Mouse (Mus musculus) midbrain, postnatal 0 days (tissue): Measurements from ENCODE around the gene Kctd13. TPM values are rescaled to one million over a fixed set of nuclear protein-coding genes. Genes with fewer than 3 reads are reported as not detected.
"Not testable (repeated sequence)": the region's sequence is repeated elsewhere in the genome, so short reads cannot be mapped to it uniquely, and the experiment has no call there.

ENCODE experiments used
- ATAC-seq: fragments of 200-750 bp; cut with Nextera tagmentation; 2 replicates; pipeline ENCODE4 v1.8.0; 2017; ENCODE audit warnings: moderate number of reproducible peaks, mild to moderate bottlenecking, moderate TSS enrichment, moderate library complexity; ENCODE audit not compliant: low FRiP score
- DNase-seq: peaks from one replicate; pipeline ENCODE4 v3.0.0-alpha.2; 2015; ENCODE audit warnings: low spot score
- H3K27ac ChIP-seq: fragments of 300-500 bp; sonication (generic); 2 replicates; pipeline ENCODE4 v1.5.1; 2014; ENCODE audit warnings: low read depth, mild to moderate bottlenecking, low read length, mixed read lengths
- H3K27me3 ChIP-seq: fragments of 300-500 bp; sonication (generic); 2 replicates; pipeline ENCODE4 v1.6.1; 2014; ENCODE audit warnings: low read length, control low read depth, mixed read lengths; ENCODE audit not compliant: insufficient read depth
- H3K36me3 ChIP-seq: fragments of 300-500 bp; sonication (generic); 2 replicates; pipeline ENCODE4 v1.6.1; 2014; ENCODE audit warnings: low read length, control low read depth, mixed read lengths; ENCODE audit not compliant: insufficient read depth
- H3K4me1 ChIP-seq: fragments of 300-500 bp; sonication (generic); 2 replicates; pipeline ENCODE4 v1.6.1; 2014; ENCODE audit warnings: mild to moderate bottlenecking, control low read depth, antibody characterized with exemption, low read length, mixed read lengths; ENCODE audit not compliant: insufficient read depth
- H3K4me2 ChIP-seq: fragments of 300-500 bp; sonication (generic); 2 replicates; pipeline ENCODE4 v1.6.1; 2014; ENCODE audit warnings: low read depth, mild to moderate bottlenecking, low read length, mixed read lengths; ENCODE audit not compliant: poor library complexity, severe bottlenecking
- H3K4me3 ChIP-seq: fragments of 300-500 bp; sonication (generic); 2 replicates; pipeline ENCODE4 v1.5.1; 2014; ENCODE audit warnings: low read depth, mild to moderate bottlenecking, low read length, moderate library complexity
- H3K9ac ChIP-seq: fragments of 300-500 bp; sonication (generic); replicated peaks from 2 replicates; pipeline ENCODE4 v1.6.1; 2014; ENCODE audit warnings: mild to moderate bottlenecking, low read length, moderate library complexity, mixed read lengths; ENCODE audit not compliant: poor library complexity, severe bottlenecking
- H3K9me3 ChIP-seq: fragments of 300-500 bp; sonication (generic); 2 replicates; pipeline ENCODE4 v1.6.1; 2016; ENCODE audit warnings: low read length, control low read depth
- CTCF ChIP-seq: IDR thresholded peaks from 2 replicates; pipeline ENCODE4 v1.5.1; 2016; ENCODE audit warnings: antibody characterized with exemption, mild to moderate bottlenecking
- WGBS: fragments of 180-500 bp; shearing (Covaris S2); extraction: QIAGEN DNeasy Blood & Tissue Kit; methylation state at CpG from one replicate; pipeline ENCODE4 v1.1.7; 2014; 5-methylcytosine and 5-hydroxymethylcytosine counted together
- polyA plus RNA-seq: library from polyadenylated mRNA; unstranded; fragments of >200 nt; fragmentation: Nextera tagmentation; extraction: Ambion mirVana; gene quantifications from 2 replicates; pipeline ENCODE4 v1.2.1, GENCODE M21; 2015
- total RNA-seq: library from RNA; depleted of rRNA; stranded (reverse); fragments of >200 nt; gene quantifications from 2 replicates; pipeline ENCODE4 v1.2.3, GENCODE M21; 2014

The Kctd13 gene
- total and polyA plus RNA-seq, 2 experiments from 2014 or later, result 150 to 167 TPM

DNA sequence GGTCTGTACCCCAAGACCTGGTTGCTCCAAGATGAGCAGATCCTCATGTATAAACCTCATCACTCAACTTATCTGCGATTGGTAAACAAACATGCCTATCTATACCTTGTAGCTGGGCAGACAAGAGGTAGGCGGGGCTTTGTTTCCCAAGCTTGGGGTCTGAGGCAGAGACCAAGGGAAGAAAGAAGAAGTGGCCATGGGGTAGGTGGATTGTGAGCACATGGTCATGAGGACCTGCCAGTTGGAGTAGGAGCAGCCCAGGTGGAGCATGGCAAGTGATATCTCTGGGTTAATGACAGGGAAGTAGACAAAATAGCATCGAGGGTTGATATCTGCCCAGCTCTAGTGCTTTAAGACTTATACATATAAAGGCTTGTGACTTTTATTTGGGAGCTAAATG is 13.8 kb upstream of the Kctd13 start:
- Histone ChIP-seq H3K9me3 (no peaks in the 10 kb centered on the region), H3K27ac (no peak overlapping the region), H3K27me3 (no peaks in the 10 kb centered on the region), H3K4me3 (no peak overlapping the region), H3K9ac (no peak overlapping the region), H3K4me2 (no peak overlapping the region), H3K4me1 (no peaks in the 10 kb centered on the region), H3K36me3 (no peaks in the 10 kb centered on the region)
- DNase-seq (no peak), ATAC-seq (no peak)
- TF ChIP-seq CTCF, result no peak
- 92% methylated on average over 3 of the region's 3 CpGs for WGBS

DNA sequence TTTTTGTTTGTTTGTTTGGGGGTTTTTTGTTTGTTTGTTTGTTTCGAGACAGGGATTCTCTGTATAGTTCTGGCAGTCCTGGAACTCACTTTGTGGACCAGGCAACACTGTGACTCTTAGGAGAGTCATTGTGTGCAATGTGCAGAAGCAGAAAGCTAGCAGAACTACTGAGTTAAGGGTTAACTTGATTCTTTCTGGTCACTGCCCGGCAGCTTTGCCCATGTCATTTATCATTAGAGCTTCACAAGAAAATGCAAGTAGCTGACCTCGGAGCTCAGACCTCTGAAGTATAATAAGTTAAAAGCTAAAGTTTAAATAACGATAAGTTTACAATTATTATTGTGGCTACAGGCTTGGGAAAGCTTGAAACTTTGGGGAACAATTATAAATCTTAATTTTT is 10.3 kb upstream of the Kctd13 start:
- not testable (repeated sequence) for DNase-seq, H3K27ac ChIP-seq, H3K4me2 ChIP-seq, H3K9me3 ChIP-seq, H3K4me3 ChIP-seq, H3K36me3 ChIP-seq, H3K4me1 ChIP-seq, ATAC-seq, H3K9ac ChIP-seq, H3K27me3 ChIP-seq
- 50% methylated on average over 4 of the region's 4 CpGs for WGBS

DNA sequence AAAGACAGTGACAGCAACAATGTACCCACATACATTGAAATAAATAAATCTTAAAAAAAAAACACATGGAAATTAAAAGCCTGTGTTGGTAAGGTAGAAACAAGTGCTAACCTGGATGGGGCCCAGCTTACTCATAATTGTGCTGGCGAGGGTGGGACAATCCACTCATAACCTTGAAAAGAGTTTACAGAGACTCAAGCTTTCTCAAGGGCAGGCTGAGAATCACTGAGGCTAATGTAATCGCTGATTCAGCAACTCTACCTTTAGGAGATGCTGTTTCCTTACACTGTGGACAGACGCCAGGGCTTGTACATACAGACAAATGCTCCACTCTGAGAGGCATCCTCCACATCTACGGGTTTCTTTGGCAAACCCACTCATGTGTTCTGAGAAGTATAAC is 8.7 kb upstream of the Kctd13 start:
- Histone ChIP-seq H3K4me2 (no peak overlapping the region), H3K27ac (no peak overlapping the region), H3K4me3 (no peak overlapping the region), H3K4me1 (no peaks in the 10 kb centered on the region; the same call in 1 of the 2 replicates), H3K9me3 (no peaks in the 10 kb centered on the region), H3K9ac (no peak overlapping the region), H3K27me3 (no peaks in the 10 kb centered on the region), H3K36me3 (no peaks in the 10 kb centered on the region)
- DNase-seq, result no peak
- 83% methylated on average over 4 of the region's 4 CpGs for WGBS
- no peak for ATAC-seq
- no peak for TF ChIP-seq CTCF

DNA sequence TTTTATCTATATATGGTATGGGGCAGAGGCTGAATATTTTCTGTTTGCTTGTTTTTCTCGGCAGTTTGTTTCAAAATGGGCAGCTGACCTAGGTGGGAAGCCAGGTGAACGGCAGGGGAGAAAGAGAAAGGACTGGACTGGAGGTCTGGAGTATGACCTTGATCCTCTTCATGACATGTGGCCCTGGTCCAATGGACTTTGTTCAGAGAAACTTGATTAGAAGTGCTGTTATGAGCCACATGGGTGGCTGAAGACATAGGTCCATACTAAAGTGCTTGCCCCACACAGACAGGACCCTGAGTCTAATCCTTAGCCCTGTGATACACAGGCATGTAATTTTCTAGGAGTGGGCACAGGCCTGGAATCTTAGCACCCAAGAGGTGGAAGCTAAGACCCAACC is 7.1 kb upstream of the Kctd13 start:
- Histone ChIP-seq H3K27me3 (no peaks in the 10 kb centered on the region), H3K9me3 (no peaks in the 10 kb centered on the region), H3K4me3 (no peak overlapping the region), H3K27ac (no peak overlapping the region), H3K4me2 (no peak overlapping the region), H3K9ac (no peak overlapping the region), H3K4me1 (no peaks in the 10 kb centered on the region; the same call in 1 of the 2 replicates), H3K36me3 (no peaks in the 10 kb centered on the region)
- no peak for TF ChIP-seq CTCF
- ATAC-seq (no peak), DNase-seq (no peak)
- WGBS, result 80% methylated on average over 2 of the region's 2 CpGs

DNA sequence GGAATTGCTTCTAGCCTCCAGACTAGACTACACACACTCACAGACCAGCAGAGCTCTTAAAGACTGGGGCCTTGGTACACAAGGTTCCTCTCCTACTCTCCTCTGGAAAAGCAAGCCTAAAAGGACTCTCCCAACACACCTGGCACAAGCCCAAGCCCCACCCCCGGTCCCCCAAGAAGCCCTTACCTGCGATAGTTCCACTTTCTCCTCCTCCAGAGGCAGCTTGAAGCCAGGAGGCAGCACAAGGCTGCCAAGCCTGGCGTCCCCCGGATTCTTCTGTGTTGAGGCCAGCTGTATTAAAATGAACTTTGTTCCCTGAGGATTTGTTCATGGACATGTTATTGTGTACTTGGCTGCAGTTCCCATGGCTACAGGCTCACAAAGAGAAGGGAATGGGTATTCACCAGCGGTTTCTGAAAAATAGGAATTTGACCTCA is 6.0 kb upstream of the Kctd13 start, which contains the start of gene Tmem219:
TSS of gene Tmem219 (minus strand) at position 294 of the 437 bp plus-strand sequence.
- no peak for TF ChIP-seq CTCF
- Histone ChIP-seq H3K27ac (peak within 1 kb of the TSS; percentile 57), H3K27me3 (no peaks in the 10 kb centered on the region), H3K9me3 (no peaks in the 10 kb centered on the region), H3K4me1 (no peaks in the 10 kb centered on the region; the same call in 1 of the 2 replicates), H3K4me2 (no peak within 1 kb of the TSS), H3K9ac (no peak within 1 kb of the TSS), H3K36me3 (no peaks in the 10 kb centered on the region), H3K4me3 (no peak within 1 kb of the TSS)
- 12% methylated on average over 5 of the region's 5 CpGs for WGBS
- DNase-seq (peak; percentile 70), ATAC-seq (no peak)

DNA sequence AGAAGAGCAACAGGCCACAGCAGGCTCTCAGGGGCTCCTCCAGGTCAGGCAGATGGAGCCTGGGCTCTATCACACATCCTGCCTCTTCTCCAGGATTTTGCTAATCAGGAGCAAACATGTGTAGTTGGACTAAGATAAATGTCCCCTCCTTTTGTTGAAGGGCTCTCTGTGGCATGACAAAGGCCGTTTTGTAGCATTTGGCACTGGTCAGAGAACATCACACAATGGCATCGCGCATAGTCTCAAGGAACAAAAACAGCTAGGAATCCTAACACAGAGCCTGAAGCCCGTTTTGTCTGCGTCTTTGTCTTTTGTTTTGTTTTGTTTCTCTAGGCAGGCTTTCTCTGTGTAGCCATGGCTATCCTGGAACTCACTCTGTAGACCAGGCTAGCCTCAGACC is 4.7 kb upstream of the Kctd13 start:
- no peaks in the 10 kb centered on the region for H3K9me3 ChIP-seq
- no peak for TF ChIP-seq CTCF
- DNase-seq, result no peak
- 52% methylated on average over 5 of the region's 5 CpGs for WGBS
- ATAC-seq, result no peak
- H3K36me3 ChIP-seq, result no peaks in the 10 kb centered on the region
- H3K4me3 ChIP-seq, result no peak overlapping the region
- H3K9ac ChIP-seq, result no peak overlapping the region
- H3K4me1 ChIP-seq, result no peaks in the 10 kb centered on the region; the same call in 1 of the 2 replicates
- no peak overlapping the region for H3K27ac ChIP-seq
- H3K27me3 ChIP-seq, result no peaks in the 10 kb centered on the region
- H3K4me2 ChIP-seq, result no peak overlapping the region
